Mouse (Mus musculus) cerebellum, adult (tissue): ENCODE data around the gene Itgb4.
A peak's percentile ranks its signal among the peaks of the same experiment; 100 is the strongest.
"Not testable (repeated sequence)": the region's sequence is repeated elsewhere in the genome, so short reads cannot be mapped to it uniquely, and the experiment has no call there.

Experiments
- ATAC-seq: cut with Nextera tagmentation; 2 replicates; pipeline ENCODE4 v1.9.2; 2017; ENCODE audit warnings: mild to moderate bottlenecking, moderate library complexity, mixed read lengths; ENCODE audit not compliant: insufficient number of reproducible peaks, low FRiP score, low TSS enrichment

The Itgb4 gene

GRCm38 (mm10) chr11:116007095-116007850, 32.8 kb downstream of the Itgb4 start:
- ATAC-seq = no peak

DNA sequence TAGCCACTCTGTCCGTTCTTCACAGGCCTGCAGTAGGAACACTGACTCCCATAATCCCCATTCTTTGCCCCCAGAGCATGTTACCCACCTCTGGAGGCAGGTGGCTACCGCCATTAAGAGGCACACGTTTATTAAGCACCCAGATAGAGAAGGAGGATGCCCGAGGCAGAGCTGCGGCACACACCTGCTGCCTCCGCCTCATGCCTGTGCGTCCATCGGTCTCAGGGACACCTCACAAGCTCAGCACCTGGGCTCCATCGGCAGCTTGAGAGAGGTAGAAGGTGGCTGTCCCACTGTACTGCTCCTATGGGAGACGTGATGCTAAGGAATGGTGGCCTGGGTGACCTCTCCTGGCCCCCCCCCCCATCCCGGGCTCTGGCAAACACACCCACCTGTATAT, 33.9 kb downstream of the Itgb4 start:
- no peak for ATAC-seq

- ATAC-seq = no peak
These were observed 34.4 kb downstream of the Itgb4 start for GRCm38 (mm10) chr11:116008832-116009375.

- ATAC-seq = peak; percentile 79
These were observed 35.2 kb downstream of the Itgb4 start for GRCm38 (mm10) chr11:116009661-116010060.

DNA sequence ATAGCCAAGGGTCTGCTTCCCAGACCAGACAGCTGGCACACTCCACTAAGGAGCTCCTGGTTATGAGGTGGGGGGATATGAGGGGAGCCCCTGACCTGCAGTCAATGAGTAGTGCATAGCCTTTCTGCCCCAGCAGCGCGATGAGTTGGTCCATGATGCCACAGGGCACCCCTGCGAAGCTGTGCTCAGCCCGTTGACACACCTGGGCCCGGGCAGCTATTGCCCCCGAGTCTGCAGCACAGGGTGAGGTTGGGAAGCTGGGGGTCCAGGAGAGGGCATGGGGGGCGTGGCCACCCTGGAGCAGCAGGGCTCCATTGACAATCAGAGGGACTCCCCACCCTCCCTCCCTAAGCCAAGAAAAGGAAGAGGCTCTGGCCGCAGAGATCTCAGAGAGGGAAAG, 35.6 kb downstream of the Itgb4 start:
- no peak for ATAC-seq

DNA sequence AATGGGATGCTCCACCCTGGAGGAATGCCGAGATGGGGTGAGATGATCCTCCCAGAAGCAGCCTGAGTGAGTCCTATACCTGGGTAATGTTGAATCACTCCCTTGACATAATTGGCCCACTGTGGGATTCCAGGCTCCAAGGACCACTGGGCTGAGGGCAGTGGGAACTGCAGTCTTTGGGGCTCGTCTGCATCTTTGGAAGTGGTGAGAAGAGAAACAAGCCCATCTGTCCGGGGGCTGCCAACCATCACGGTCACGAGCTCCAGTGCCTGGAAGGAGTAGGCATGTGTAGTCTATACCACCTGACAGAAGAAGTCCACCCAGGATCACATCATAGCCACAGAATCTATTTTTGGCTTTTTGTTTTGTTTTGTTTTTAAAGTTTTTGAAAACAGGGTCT, 36.4 kb downstream of the Itgb4 start:
- no peak for ATAC-seq

DNA sequence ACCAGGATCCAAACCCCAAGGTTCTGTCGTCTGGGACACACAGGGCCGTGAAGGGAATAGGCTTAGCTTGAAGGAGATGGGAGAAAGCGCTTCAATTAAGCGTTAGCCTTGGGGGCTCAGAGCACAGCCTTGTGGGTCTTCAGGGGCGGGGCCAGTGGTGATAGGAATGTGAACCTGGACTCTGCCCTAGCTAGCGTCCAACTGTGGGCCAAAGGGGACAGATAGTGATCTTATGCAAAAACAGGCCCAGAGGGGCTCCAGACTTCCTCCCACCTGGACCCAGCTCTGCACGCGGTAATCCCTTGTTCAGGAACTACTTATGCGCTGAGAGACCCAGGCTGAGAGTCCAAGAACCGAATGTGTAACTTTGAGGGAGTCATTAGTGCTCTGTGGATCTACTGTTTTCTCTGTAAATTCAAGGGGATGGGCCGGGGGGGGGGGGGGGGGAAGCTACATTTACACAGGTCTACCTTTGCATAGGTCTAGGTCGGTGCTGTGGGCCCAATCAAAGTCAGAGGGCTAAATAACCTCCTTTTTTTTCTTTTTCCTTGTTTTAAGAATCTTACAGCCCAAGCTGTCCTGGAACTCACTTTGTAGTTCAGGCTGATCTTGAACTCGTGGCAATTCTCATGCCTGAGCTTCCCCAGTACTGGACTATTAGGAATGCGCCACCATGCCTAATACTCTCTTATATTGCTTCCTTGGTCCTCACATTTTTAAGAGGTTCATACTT, 37.2 kb downstream of the Itgb4 start:
- ATAC-seq = no peak

GRCm38 (mm10) chr11:116012262-116012947, 37.9 kb downstream of the Itgb4 start, which contains the start of gene Galk1:
Galk1 (minus strand) TSS chr11:116012719.
- ATAC-seq = no peak

- no peak for ATAC-seq
These were observed 40.3 kb downstream of the Itgb4 start for GRCm38 (mm10) chr11:116014821-116015220.

DNA sequence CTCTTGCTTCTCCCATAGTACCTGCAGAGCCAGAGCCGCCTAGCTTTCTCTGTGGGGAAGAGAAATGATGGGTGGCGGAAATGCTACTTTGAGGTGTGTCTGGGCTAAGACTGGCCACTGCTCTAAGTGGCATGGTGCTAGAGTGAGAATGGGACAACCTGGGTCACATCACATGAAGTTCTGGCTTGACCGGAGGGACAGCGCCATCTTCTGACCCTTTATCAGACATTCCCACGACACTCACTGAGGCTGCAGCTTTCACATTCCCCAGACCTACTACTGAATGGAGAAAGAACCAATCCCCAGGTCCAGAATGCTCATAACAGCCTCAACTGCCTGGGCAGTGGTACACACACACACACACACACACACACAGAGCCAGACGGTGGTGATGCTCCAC, 43.6 kb downstream of the Itgb4 start:
- peak; percentile 40; the same call in 1 of the 2 replicates for ATAC-seq

GRCm38 (mm10) chr11:116018867-116019266, 44.4 kb downstream of the Itgb4 start:
- ATAC-seq = not testable (repeated sequence)

DNA sequence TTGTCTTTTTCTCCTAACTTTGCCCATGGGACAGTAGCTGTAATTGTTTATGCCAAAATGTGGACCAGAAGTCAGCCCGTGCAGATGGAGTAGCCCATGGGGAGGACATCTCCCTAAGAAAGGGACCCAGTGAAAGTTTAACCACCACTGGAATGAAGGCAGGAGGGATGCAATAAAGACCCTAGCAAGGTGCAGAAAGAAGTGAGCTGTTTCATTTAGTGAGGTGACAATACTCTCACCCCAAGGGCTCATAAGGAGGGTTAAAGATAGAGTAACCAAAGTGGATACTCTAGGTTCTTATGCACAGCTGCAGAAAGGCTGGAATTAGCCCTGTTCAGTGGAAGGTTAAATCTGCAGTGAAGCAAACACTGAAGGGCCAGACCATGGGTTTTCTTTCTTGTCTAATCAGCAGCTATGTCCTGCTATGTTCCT, 44.9 kb downstream of the Itgb4 start:
- ATAC-seq = no peak

DNA sequence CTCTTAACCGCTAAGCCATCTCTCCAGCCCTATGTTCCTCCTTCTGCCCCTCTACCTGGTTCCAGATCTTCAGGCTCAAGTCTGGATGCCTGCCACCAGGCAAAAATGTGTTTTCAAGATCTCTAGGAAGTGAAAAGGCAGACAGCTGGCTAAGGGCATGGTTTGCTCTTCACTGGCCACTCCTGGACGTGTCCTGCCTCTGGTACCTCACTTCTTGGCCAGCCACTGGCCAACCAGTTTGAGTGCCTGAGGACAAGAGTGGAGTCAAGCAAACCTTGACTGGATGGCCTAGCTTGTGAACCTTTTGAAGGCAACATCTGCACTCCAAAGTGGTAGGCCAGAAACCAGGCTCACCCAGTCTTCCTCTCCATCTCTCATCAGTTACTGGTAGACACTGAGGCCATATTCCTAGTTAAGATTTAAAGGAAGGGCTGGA, 45.5 kb downstream of the Itgb4 start:
- ATAC-seq = no peak

DNA sequence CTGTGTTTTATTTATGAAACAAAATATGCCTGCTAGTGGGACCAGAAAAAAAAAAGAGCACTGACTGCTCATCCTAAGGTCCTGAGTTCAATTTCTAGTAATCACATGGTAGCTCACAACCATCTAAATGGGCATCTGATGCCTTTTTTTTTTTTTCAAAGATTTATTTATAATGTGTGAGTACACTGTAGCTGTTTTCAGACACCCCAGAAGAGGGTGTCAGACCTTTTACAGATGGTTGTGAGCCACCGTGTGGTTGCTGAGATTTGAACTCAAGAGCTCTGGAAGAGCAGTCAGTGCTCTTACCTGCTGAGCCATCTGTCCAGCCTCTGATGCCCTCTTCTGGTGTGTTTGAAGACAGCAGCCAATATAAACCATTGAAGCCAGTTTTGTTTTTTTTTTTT, 46.0 kb downstream of the Itgb4 start:
- ATAC-seq = no peak

DNA sequence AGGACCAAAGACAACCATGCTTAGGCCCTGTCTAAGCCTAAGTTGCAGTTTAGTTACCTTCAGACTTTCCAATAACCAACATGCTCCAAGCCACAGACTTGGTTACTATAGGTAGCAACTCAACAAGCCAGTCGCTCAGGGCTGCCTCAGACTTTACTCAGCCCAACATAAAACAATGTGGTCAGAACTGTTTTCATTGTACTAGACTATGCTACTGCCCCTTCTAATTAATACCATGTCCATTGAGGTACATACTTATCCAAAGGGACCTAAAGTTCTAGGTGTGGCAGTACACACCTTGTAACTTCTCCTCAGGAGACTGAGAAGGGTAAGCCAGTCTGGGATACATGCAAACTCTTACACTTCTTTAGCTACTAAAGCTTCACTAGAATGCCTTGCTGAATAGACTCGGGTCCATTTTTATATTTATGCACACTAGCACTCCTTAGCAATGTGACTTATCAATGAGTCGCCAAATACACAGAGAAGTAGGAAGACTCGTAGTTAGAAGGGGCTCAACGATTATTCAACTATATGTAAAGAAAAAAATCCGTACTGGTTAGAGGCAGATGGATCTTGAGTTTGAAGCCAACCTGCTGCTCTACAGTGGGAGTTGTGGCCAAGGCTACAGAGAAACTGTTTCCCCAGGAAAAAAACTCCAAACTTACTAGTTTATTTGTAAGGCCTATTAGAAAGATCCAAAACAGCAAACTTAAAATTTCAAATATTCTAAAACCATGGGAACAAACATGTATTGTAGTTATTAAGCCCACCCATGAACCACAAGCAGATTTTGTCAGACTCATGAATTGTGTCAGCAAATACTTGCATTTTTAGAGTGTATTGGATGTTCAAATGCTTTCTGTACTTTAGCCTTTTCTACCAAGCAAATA, 47.1 kb downstream of the Itgb4 start:
- no peak for ATAC-seq

- ATAC-seq = no peak
These were observed 47.8 kb downstream of the Itgb4 start for GRCm38 (mm10) chr11:116022256-116022780.

- ATAC-seq = not testable (repeated sequence)
These were observed 48.7 kb downstream of the Itgb4 start for GRCm38 (mm10) chr11:116023074-116023770.

- ATAC-seq = peak; percentile 43; the same call in 1 of the 2 replicates
These were observed 49.4 kb downstream of the Itgb4 start for GRCm38 (mm10) chr11:116023771-116024355.
